Mouse (Mus musculus) embryonic fibroblast, embryonic 13.5 days (primary cell): ENCODE results near the gene Polm.

ENCODE experiments used
- CTCF ChIP-seq: IDR thresholded peaks from 2 replicates; pipeline ENCODE4 v1.5.1; 2011; ENCODE audit warnings: mild to moderate bottlenecking, control low read depth, low read length, moderate library complexity, borderline replicate concordance; ENCODE audit not compliant: insufficient read depth
- POLR2A ChIP-seq: IDR thresholded peaks from 2 replicates; pipeline ENCODE4 v1.6.1; 2011; ENCODE audit warnings: low read depth, mild to moderate bottlenecking, control low read depth, low read length, moderate library complexity

DNA sequence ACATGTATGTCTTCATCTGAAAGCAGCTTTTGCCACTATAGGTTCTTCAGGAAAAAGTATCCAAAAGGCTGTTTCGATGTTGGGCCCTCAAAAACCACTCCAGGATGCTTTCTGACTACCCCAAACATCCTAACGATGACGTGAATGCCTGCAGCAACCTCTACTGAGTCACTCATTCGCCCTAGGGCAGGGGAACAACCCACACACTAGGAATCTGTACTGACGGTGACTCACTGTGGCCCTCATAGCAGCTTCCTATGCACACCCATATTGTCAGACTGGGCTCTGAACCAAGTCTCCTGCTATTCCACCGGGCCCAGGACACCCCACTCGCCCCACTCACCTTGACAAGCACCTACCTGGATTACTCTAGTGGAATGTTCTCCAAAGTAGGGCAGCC is 2.8 kb downstream of the Polm start:
- TF ChIP-seq CTCF (no peak), POLR2A (no peak)
